Mouse (Mus musculus): Measurements from ENCODE around the gene Cd38. TPM values are rescaled to one million over a fixed set of nuclear protein-coding genes. Genes with fewer than 3 reads are reported as not detected.

Gene Cd38
- polyA plus RNA-seq, 1 experiment from 2014 or later = 5.2 TPM

DNA sequence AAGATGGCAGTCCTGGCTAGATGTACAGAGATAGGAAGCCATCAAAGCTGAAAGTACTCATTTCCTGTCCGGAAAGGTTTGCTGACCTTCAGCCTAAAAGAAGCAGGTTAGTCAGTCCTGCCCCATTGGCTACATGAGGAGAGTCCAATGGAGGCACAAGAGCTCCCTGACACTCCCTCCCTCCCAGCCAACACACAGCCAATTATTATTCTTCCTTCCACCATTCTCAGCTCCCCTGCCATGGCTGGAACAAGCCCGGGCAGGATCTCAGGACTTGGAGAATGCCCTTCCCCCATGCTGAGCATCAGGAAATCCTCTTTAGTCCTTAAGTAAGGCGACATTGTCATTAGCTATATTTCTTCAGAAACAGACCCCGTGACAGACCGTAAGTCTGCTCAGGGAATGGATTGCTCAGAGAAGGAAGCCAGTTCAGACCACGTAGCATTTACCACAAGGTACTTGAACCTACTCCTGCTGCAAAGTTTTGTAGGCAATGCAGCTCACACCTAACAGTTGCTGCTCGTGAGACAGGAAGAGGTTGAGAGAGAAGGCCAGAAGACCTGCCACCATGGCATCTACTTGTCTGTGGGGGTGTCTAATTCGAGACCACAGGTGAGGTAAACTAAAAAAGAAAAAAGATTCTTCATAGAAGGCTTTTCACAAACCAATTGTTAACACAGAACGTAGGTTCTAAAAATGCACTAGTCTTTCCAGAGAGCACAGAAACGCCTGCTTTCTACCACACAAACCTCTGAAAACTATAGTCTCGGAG lies 15.1 kb upstream of the Cd38 start:
- no peak for ATAC-seq (ENCODE audit: low FRiP score)
- Histone ChIP-seq H3K4me1 (replicated peaks; ENCODE audit: control insufficient read depth, insufficient read depth, low read length) (no peaks in the 10 kb centered on the region), H3K27me3 (ENCODE audit: control insufficient read depth, insufficient read depth, low read length) (no peaks in the 10 kb centered on the region), H3K4me2 (replicated peaks) (no peak overlapping the region), H3K36me3 (replicated peaks; ENCODE audit: control insufficient read depth, insufficient read depth) (no peaks in the 10 kb centered on the region), H3K9ac (no peak overlapping the region), H3K9me3 (ENCODE audit: control insufficient read depth, low read length) (no peaks in the 10 kb centered on the region), H3K4me3 (replicated peaks; ENCODE audit: low read length) (no peak overlapping the region), H3K27ac (no peak overlapping the region)
- WGBS = 84% methylated on average over 11 of the region's 11 CpGs
- DNase-seq (ENCODE audit: low spot score) = no peak

DNA sequence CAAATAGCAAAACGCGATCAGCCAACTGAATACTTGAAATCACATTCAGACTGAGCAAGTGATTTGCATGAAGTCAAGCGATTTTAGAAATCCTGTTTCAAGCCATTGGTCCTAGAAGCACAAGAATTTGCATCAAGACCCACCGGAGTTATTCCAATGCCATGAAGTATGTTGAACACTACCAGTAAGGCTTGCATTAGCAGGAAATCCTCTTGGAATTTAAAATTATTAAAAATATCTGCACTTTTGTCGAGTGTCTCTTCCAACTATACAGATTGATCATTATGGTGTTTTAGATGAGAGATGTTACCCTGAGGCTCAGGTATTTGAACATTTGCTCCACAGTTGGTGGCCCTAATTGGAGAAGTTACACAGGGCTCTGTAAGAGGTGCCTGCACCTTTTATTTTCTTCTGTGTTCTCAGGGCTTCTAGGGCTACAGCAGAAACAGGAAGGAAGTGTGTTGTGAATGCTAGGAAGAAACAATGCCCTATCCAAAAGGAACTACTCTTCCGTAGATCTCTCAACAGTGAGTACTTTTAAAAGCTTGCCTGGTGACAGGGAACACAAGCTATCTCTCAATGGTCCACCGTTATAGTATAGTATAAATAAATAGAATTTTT lies 14.4 kb upstream of the Cd38 start:
- 86% methylated on average over 7 of the region's 7 CpGs for whole genome bisulfite sequencing
- ATAC-seq (ENCODE audit: low FRiP score) = no peak

DNA sequence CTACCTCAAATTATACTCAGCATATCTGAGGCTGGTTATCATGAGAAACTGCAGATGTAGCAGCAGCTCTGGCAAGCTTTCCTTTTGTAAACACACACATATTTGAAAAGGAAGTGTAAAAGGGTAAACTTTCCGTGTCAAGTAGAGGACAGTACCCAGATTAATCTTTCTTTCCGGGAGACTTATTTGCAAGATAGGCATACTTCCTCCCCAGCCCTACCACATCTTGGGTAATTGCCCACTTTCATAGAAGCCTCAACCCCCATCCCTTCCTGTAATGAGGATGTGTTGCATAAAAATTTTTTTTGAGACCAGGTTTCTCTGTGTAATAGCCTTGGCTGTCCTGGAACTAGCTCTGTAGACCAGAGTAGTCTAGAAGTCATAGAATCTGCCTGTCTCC lies 12.6 kb upstream of the Cd38 start:
- Histone ChIP-seq H3K9me3 (ENCODE audit: control insufficient read depth, low read length) (no peaks in the 10 kb centered on the region), H3K9ac (no peak overlapping the region), H3K36me3 (replicated peaks; ENCODE audit: control insufficient read depth, insufficient read depth) (no peaks in the 10 kb centered on the region), H3K4me1 (replicated peaks; ENCODE audit: control insufficient read depth, insufficient read depth, low read length) (no peaks in the 10 kb centered on the region), H3K27ac (no peak overlapping the region), H3K27me3 (ENCODE audit: control insufficient read depth, insufficient read depth, low read length) (no peaks in the 10 kb centered on the region), H3K4me2 (replicated peaks) (no peak overlapping the region), H3K4me3 (replicated peaks; ENCODE audit: low read length) (no peak overlapping the region)
- ATAC-seq (ENCODE audit: low FRiP score) (no peak), DNase-seq (ENCODE audit: low spot score) (no peak)
- 92% methylated on average over 2 of the region's 2 CpGs for WGBS

More for the DNA sequence above, 14.4 kb upstream of the Cd38 start:
- H3K9ac ChIP-seq = no peak overlapping the region
- DNase-seq (ENCODE audit: low spot score) = no peak
- no peak overlapping the region for H3K4me2 ChIP-seq (replicated peaks)
- H3K4me3 ChIP-seq (replicated peaks; ENCODE audit: low read length) = no peak overlapping the region
- no peak overlapping the region for H3K27ac ChIP-seq
- no peaks in the 10 kb centered on the region for H3K27me3 ChIP-seq (ENCODE audit: control insufficient read depth, insufficient read depth, low read length)
- no peaks in the 10 kb centered on the region for H3K9me3 ChIP-seq (ENCODE audit: control insufficient read depth, low read length)
- no peaks in the 10 kb centered on the region for H3K4me1 ChIP-seq (replicated peaks; ENCODE audit: control insufficient read depth, insufficient read depth, low read length)
- no peaks in the 10 kb centered on the region for H3K36me3 ChIP-seq (replicated peaks; ENCODE audit: control insufficient read depth, insufficient read depth)

DNA sequence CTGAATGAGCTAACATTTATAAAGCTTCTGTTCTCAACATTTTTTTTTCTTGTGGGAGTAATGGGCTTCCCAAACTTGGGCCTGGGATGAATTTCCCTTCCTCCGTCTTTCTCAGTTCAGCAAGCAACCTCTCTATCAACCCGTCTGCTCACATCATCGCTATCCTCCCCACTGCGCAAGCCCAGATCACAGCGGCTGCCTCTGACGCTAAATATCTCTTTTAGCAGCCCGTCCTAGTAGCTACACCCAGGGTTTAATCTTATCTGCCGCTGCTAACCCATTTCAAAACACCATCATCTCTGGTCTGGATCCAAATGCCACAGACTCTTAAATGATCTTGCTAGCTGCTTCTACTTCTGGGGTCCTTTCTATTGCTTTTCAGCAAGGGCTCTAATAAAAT lies 8.7 kb upstream of the Cd38 start:
- WGBS = 97% methylated on average over 8 of the region's 8 CpGs
- Histone ChIP-seq H3K9ac (no peak overlapping the region), H3K4me2 (replicated peaks) (no peak overlapping the region), H3K4me1 (replicated peaks; ENCODE audit: control insufficient read depth, insufficient read depth, low read length) (no peaks in the 10 kb centered on the region), H3K9me3 (ENCODE audit: control insufficient read depth, low read length) (no peaks in the 10 kb centered on the region), H3K4me3 (replicated peaks; ENCODE audit: low read length) (no peak overlapping the region), H3K36me3 (replicated peaks; ENCODE audit: control insufficient read depth, insufficient read depth) (no peaks in the 10 kb centered on the region), H3K27ac (no peak overlapping the region), H3K27me3 (ENCODE audit: control insufficient read depth, insufficient read depth, low read length) (no peaks in the 10 kb centered on the region)
- ATAC-seq (ENCODE audit: low FRiP score) (no peak), DNase-seq (ENCODE audit: low spot score) (no peak)

DNA sequence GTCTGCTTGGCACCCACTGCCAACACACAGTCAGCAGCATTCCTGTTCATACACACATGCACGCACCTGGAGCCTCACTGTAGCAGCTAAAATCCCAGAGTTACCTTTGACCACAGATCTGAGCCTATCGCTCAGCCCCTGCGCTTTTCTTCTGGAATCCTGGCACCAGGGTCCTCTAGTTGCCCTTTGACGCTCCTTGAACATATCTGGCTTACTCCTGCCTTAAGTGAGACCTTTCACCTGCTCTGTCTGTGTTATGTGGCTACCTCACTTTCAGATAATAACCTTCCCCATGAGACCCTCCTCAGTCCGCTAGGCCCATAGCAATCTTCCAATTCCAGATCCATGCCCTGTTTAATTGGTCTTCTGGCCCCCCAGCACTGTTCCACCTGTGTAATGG lies 8.3 kb upstream of the Cd38 start:
- 91% methylated on average over 5 of the region's 5 CpGs for WGBS
- DNase-seq (ENCODE audit: low spot score) (no peak), ATAC-seq (ENCODE audit: low FRiP score) (no peak)
- H3K4me2 ChIP-seq (replicated peaks) = no peak overlapping the region
- no peak overlapping the region for H3K9ac ChIP-seq
- no peak overlapping the region for H3K4me3 ChIP-seq (replicated peaks; ENCODE audit: low read length)
- no peaks in the 10 kb centered on the region for H3K36me3 ChIP-seq (replicated peaks; ENCODE audit: control insufficient read depth, insufficient read depth)
- H3K27ac ChIP-seq = no peak overlapping the region
- H3K4me1 ChIP-seq (replicated peaks; ENCODE audit: control insufficient read depth, insufficient read depth, low read length) = no peaks in the 10 kb centered on the region
- H3K9me3 ChIP-seq (ENCODE audit: control insufficient read depth, low read length) = no peaks in the 10 kb centered on the region
- no peaks in the 10 kb centered on the region for H3K27me3 ChIP-seq (ENCODE audit: control insufficient read depth, insufficient read depth, low read length)

DNA sequence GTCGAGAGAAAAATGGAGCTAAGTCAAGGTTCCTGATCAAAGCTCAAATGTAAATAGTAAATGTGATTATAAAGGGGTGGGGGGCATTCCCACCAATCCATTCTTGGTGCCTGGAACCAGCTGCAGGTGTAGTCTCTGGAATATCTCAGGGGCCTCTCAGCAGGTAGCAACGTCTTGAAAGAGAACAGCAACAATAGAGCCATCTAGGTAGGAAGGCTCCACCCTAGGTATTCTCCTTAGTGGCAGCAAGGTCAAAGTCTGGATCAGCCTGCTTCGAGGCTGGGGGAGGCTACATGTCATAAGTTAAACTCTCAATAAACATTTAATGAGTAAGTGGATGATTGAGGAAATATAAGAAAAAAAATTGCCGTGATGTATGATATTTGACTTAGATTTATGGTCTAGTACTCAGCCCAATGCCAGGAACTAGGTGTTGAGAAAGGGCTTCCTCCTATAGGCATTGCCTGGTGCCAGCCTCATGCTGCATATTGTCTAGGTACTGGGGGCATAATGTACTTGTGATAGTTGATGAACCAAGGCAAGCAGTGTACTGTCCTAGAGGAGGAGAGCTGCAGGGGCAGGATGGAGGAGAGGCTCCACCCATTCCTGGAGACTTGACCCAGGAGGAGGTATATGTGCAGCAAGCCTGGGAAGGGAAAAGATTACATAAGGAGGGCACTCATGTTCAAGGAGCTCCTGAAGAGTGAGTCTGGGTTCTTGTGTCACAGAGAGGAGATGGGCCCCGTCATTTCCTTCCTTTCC lies 7.5 kb upstream of the Cd38 start:
- no peaks in the 10 kb centered on the region for H3K4me1 ChIP-seq (replicated peaks; ENCODE audit: control insufficient read depth, insufficient read depth, low read length)
- no peaks in the 10 kb centered on the region for H3K36me3 ChIP-seq (replicated peaks; ENCODE audit: control insufficient read depth, insufficient read depth)
- WGBS = 71% methylated on average over 5 of the region's 5 CpGs
- no peaks in the 10 kb centered on the region for H3K9me3 ChIP-seq (ENCODE audit: control insufficient read depth, low read length)
- no peak for DNase-seq (ENCODE audit: low spot score)
- no peak overlapping the region for H3K9ac ChIP-seq
- no peaks in the 10 kb centered on the region for H3K27me3 ChIP-seq (ENCODE audit: control insufficient read depth, insufficient read depth, low read length)
- H3K4me2 ChIP-seq (replicated peaks) = no peak overlapping the region
- ATAC-seq (ENCODE audit: low FRiP score) = no peak
- H3K4me3 ChIP-seq (replicated peaks; ENCODE audit: low read length) = no peak overlapping the region
- H3K27ac ChIP-seq = no peak overlapping the region

DNA sequence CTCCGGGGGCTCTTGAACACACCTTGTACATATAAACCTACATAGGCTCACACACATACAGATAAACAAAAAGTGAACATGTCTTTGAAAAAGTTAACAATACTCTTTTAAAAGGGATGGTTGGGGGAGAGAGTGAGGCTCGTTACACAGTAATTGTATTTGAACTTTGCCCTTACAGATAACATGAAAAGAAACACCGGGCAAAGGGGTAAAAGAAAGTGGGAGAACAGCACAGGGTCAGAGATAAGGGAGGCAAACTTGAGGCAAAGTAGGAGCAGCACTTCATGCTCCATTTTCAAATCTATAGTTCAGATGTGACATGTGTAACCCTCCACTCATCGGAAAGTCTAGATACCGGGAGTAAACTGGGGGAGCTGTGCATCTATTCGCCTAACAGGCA lies 4.7 kb upstream of the Cd38 start:
- Histone ChIP-seq H3K36me3 (replicated peaks; ENCODE audit: control insufficient read depth, insufficient read depth) (no peaks in the 10 kb centered on the region), H3K27ac (no peak overlapping the region), H3K9ac (no peak overlapping the region), H3K9me3 (ENCODE audit: control insufficient read depth, low read length) (no peaks in the 10 kb centered on the region), H3K27me3 (ENCODE audit: control insufficient read depth, insufficient read depth, low read length) (no peaks in the 10 kb centered on the region), H3K4me2 (replicated peaks) (no peak overlapping the region), H3K4me3 (replicated peaks; ENCODE audit: low read length) (no peak overlapping the region), H3K4me1 (replicated peaks; ENCODE audit: control insufficient read depth, insufficient read depth, low read length) (peaks cover under 1% of the 10 kb centered on the region; the same call in 1 of the 2 replicates)
- 83% methylated on average over 6 of the region's 6 CpGs for WGBS
- no peak for DNase-seq (ENCODE audit: low spot score)
- no peak for ATAC-seq (ENCODE audit: low FRiP score)

DNA sequence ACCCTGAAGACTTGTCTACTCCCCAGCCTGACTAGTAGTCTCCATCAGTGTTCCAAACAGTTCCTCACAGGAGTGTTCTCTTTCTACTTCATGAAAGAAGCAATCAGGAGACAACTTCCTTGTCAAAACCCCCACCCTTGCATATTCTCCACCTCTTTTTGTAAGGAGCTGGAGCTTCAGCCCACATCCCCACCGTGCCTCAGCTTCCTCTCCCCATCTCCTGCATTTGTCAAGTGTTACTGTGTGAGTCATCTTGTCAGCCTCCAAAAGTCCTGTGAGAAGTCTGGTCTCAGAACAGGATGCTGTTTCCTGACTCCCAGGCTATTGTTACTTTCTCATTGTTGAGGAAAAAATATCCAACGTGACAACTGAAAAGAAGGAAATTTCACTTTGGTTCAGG lies 3.0 kb upstream of the Cd38 start:
- no peak for DNase-seq (ENCODE audit: low spot score)
- no peak overlapping the region for H3K4me3 ChIP-seq (replicated peaks; ENCODE audit: low read length)
- no peaks in the 10 kb centered on the region for H3K27me3 ChIP-seq (ENCODE audit: control insufficient read depth, insufficient read depth, low read length)
- no peak for ATAC-seq (ENCODE audit: low FRiP score)
- H3K9me3 ChIP-seq (ENCODE audit: control insufficient read depth, low read length) = no peaks in the 10 kb centered on the region
- 87% methylated on average over 2 of the region's 2 CpGs for WGBS
- no peak overlapping the region for H3K9ac ChIP-seq
- peaks cover 10% of the 10 kb centered on the region for H3K4me1 ChIP-seq (replicated peaks; ENCODE audit: control insufficient read depth, insufficient read depth, low read length)
- H3K4me2 ChIP-seq (replicated peaks) = no peak overlapping the region
- no peak overlapping the region for H3K27ac ChIP-seq
- H3K36me3 ChIP-seq (replicated peaks; ENCODE audit: control insufficient read depth, insufficient read depth) = no peaks in the 10 kb centered on the region
